Mouse (Mus musculus) gastrocnemius, postnatal 4 days (tissue): ENCODE measurements around the gene Olfr680-ps1. TPM values are rescaled to one million over a fixed set of nuclear protein-coding genes. Genes with fewer than 3 reads are reported as not detected.
"Not testable (repeated sequence)": the region's sequence is repeated elsewhere in the genome, so short reads cannot be mapped to it uniquely, and the experiment has no call there.

ENCODE experiments used
- DNase-seq, 2 experiments: peaks; one replicate each; pipeline ENCODE4 v3.0.0; 2021 to 2022; ENCODE audit warnings: low spot score in 2 of 2, mixed read lengths in 2 of 2
- long read RNA-seq, 2 experiments: library from polyadenylated mRNA; stranded (forward); transcript quantifications; one replicate each; pipeline ENCODE4 v2.0.0; 2021
- total RNA-seq, 2 experiments: library from RNA; stranded (reverse); gene quantifications; 2 replicates each; pipeline ENCODE4 v1.2.3; 2021

Gene Olfr680-ps1
- not detected for total RNA-seq
- long read RNA-seq, experiment 1, result 0 reads
- long read RNA-seq, experiment 2, result 0 reads

- DNase-seq, result not testable (repeated sequence)
Measured at GRCm38 (mm10) chr7:105092717-105093116, at the start of gene Olfr680-ps1. Gene Olfr680-ps1 (minus strand): TSS chr7:105092817.

DNA sequence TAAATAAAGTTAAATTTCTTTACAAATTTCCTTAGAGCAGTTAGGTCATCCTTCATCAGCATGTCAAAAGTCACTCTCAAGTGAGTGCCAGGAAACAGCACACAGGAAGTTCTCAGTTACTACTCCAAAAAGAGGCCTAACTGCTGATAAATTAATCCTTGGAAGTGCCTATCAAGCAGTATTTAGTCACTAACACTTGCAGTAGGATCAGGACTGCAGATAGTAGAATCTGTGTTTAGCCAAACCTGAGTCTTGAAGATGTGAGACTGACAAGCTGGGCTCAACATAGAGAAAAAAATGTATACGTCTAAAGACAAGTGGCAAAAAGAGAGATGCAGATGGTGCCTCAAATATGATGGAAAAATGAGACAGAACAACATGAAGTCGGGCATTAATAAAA lies 48.7 kb upstream of the Olfr680-ps1 start:
- no peak for DNase-seq

DNA sequence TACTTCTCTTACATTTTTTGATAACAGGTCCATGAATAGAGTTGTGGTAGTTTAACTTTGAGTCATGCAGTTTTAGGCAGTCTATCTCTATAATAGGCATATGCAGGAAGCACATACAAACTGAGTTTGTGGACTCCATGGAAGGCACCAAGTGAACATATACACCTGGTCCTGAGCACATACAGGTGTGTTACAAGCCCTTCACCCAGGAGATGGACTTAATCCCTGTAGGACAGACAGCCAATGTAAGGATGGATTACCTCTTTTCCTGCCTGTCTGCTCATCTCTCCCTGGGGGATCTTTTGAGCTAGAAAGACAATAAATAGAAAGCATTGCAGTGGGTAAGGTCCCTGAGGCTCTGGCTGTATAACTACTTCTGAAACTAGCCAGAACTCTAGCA lies 23.9 kb upstream of the Olfr680-ps1 start, which contains the start of gene Olfr681:
Olfr681 (plus strand) TSS at position 301 of the 400 bp plus-strand sequence.
- no peak for DNase-seq

GRCm38 (mm10) chr7:105080905-105081304 lies 11.7 kb downstream of the Olfr680-ps1 start, which contains the start of gene Olfr679:
Gene Olfr679 (plus strand): TSS chr7:105081205.
- DNase-seq, result no peak

- DNase-seq, result no peak
Measured at GRCm38 (mm10) chr7:105064175-105064574, 28.4 kb downstream of the Olfr680-ps1 start, which contains the start of gene Olfr678. Gene Olfr678 (plus strand): TSS chr7:105064475.

GRCm38 (mm10) chr7:105058951-105059350 lies 33.7 kb downstream of the Olfr680-ps1 start:
- no peak for DNase-seq

Other genes with a start within 250 kb of the Olfr680-ps1 start
- gene Usp17la, start 235.8 kb downstream of the Olfr680-ps1 start, total RNA-seq, result not detected
- gene Olfr665, start 214.8 kb downstream of the Olfr680-ps1 start, total RNA-seq, result not detected
- gene Olfr666, start 196.9 kb downstream of the Olfr680-ps1 start, total RNA-seq, result not detected
- gene Olfr667, start 171.3 kb downstream of the Olfr680-ps1 start, total RNA-seq, result not detected
- gene Olfr668, start 164.8 kb downstream of the Olfr680-ps1 start, total RNA-seq, result not detected
- not detected for gene Olfr669, start 158.6 kb downstream of the Olfr680-ps1 start, total RNA-seq
- not detected for gene Olfr670, start 130.2 kb downstream of the Olfr680-ps1 start, total RNA-seq
- gene Olfr671, start 113.7 kb downstream of the Olfr680-ps1 start, total RNA-seq, result not detected
- not detected for gene Olfr672, start 90.8 kb downstream of the Olfr680-ps1 start, total RNA-seq
- not detected for gene Olfr675, start 64.4 kb downstream of the Olfr680-ps1 start, total RNA-seq
- not detected for gene Olfr676, start 60.1 kb downstream of the Olfr680-ps1 start, total RNA-seq
- gene Olfr677, start 41.4 kb downstream of the Olfr680-ps1 start, total RNA-seq, result not detected
- gene Olfr678, start 28.3 kb downstream of the Olfr680-ps1 start, total RNA-seq, result not detected
- not detected for gene Olfr679, start 11.6 kb downstream of the Olfr680-ps1 start, total RNA-seq
- not detected for gene Olfr681, start 24.0 kb upstream of the Olfr680-ps1 start, total RNA-seq
- not detected for gene Olfr683, start 54.2 kb upstream of the Olfr680-ps1 start, total RNA-seq
- gene Olfr684, start 70.8 kb upstream of the Olfr680-ps1 start, total RNA-seq, result not detected
- gene Olfr685, start 93.2 kb upstream of the Olfr680-ps1 start, total RNA-seq, result not detected
- not detected for gene Olfr686, start 114.7 kb upstream of the Olfr680-ps1 start, total RNA-seq
- gene Olfr688, start 195.3 kb upstream of the Olfr680-ps1 start, total RNA-seq, result not detected
- not detected for gene Olfr689, start 218.3 kb upstream of the Olfr680-ps1 start, total RNA-seq
- gene Olfr690, start 241.3 kb upstream of the Olfr680-ps1 start, total RNA-seq, result not detected
- gene Olfr691, start 249.5 kb upstream of the Olfr680-ps1 start, total RNA-seq, result not detected